Mouse (Mus musculus): ENCODE results near the gene Bsn.

- no peak for TF ChIP-seq CTCF (IDR thresholded peaks at IDR 0.05; ENCODE audit: insufficient read depth, low read depth, low read length)
- TF ChIP-seq POLR2A (IDR thresholded peaks at IDR 0.05; ENCODE audit: insufficient read depth, low read depth, low read length), result no peak
These were observed 35.0 kb upstream of the Bsn start for GRCm38 (mm10) chr9:108225166-108225565.

All from olfactory bulb, adult 2 months (tissue).